ENCODE assay signal across 1 mouse cellular context in the genomic region with DNA sequence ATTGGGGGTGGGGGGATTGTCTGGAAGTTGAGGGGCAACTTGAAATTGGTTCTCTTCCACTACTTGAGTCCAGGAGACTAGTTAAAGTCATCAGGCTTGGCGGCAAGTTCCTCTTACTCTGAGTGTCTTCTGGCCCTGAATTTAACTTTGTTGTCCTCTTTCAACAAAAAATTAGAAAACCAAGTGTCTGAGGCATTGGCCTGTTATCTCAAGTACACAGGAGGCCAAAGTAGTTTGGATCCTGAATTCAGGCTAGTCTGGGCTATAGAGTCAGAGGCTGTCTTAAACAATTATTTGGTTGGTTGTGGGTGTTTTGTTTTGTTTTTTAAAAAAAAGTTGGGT.
TF ChIP-seq lines count a peak whose summit lies in the region.

No protein-coding gene starts in this region.

TF ChIP-seq in CH12.LX, 34 proteins besides CTCF, POLR2A, EP300 and RAD21:
- TF ChIP-seq RCOR1 (conservative IDR thresholded peaks at IDR 0.05; ENCODE audit: low read depth, low read length) (no peak), KAT2A (IDR thresholded peaks at IDR 0.05; ENCODE audit: insufficient replicate concordance, low read length) (no peak), UBTF (IDR thresholded peaks at IDR 0.05; ENCODE audit: low read depth, low read length) (no peak), MXI1 (IDR thresholded peaks at IDR 0.05; ENCODE audit: low read depth, low read length) (no peak), NELFE (IDR thresholded peaks at IDR 0.05; ENCODE audit: low read depth, low read length) (no peak), TBP (conservative IDR thresholded peaks at IDR 0.05; ENCODE audit: low read depth, low read length) (no peak), ZKSCAN1 (IDR thresholded peaks at IDR 0.05; ENCODE audit: borderline replicate concordance, low read depth, low read length) (no peak), BHLHE40 (IDR thresholded peaks at IDR 0.05; ENCODE audit: low read depth, low read length) (no peak), CHD1 (IDR thresholded peaks at IDR 0.05; ENCODE audit: low read depth, low read length) (no peak), TCF12 (IDR thresholded peaks at IDR 0.05; ENCODE audit: low read depth, low read length) (no peak), MYC (IDR thresholded peaks at IDR 0.05; ENCODE audit: low read depth, low read length) (no peak), GABPA (IDR thresholded peaks at IDR 0.05; ENCODE audit: insufficient replicate concordance, low read depth, low read length) (no peak)
